Mouse (Mus musculus) heart, postnatal 14 days (tissue): Measurements from ENCODE around the gene Hivep3. TPM values are rescaled to one million over a fixed set of nuclear protein-coding genes. Genes with fewer than 3 reads are reported as not detected.

Experiments used
- DNase-seq, 2 experiments: peaks; one replicate each; pipeline ENCODE4 v3.0.0; 2021 to 2022
- intact Hi-C: fragments of 180-260 bp; cut with DNase I; formaldehyde crosslinking; loops from one replicate; pipeline ENCODE4 v1.15.1; 2025
- total RNA-seq, 2 experiments: library from RNA; stranded (reverse); gene quantifications; 2 replicates each; pipeline ENCODE4 v1.2.3; 2021

The Hivep3 gene
- total RNA-seq, 2 experiments from 2014 or later, result 5.7 to 6.3 TPM

GRCm38 (mm10) chr4:120161166-120161949 is 427.8 kb downstream of the Hivep3 start, which contains the start of gene Edn2:
Gene Edn2 (plus strand): TSS chr4:120161206.
- intact Hi-C loops, result no loop called here
- peak; percentile 79 to 82 for DNase-seq

GRCm38 (mm10) chr4:120162586-120162985 is 429.0 kb downstream of the Hivep3 start:
- DNase-seq, result no peak
- intact Hi-C loops, result no loop called here

- DNase-seq, result peak; percentile 61 to 64
- intact Hi-C loops, result no loop called here
Measured at GRCm38 (mm10) chr4:120163242-120163641, 429.7 kb downstream of the Hivep3 start.

- intact Hi-C loops, result no loop called here
- no peak for DNase-seq
Measured at GRCm38 (mm10) chr4:120164316-120164715, 430.7 kb downstream of the Hivep3 start.

GRCm38 (mm10) chr4:120167778-120168177 is 434.2 kb downstream of the Hivep3 start:
- DNase-seq, result no peak
- intact Hi-C loops, result no loop called here

GRCm38 (mm10) chr4:120168346-120168745 is 434.8 kb downstream of the Hivep3 start:
- no peak for DNase-seq
- intact Hi-C loops, result no loop called here

GRCm38 (mm10) chr4:120170387-120170936 is 436.9 kb downstream of the Hivep3 start:
- no peak for DNase-seq
- intact Hi-C loops, result no loop called here

GRCm38 (mm10) chr4:120172050-120172684 is 438.6 kb downstream of the Hivep3 start:
- DNase-seq, result peak in 1 of 2 experiments; percentile 56
- intact Hi-C loops, result no loop called here

GRCm38 (mm10) chr4:120179123-120179522 is 445.5 kb downstream of the Hivep3 start:
- intact Hi-C loops, result no loop called here
- no peak for DNase-seq

GRCm38 (mm10) chr4:120180535-120180934 is 447.0 kb downstream of the Hivep3 start:
- intact Hi-C loops, result no loop called here

GRCm38 (mm10) chr4:120184374-120184991 is 450.9 kb downstream of the Hivep3 start:
- intact Hi-C loops, result no loop called here
- no peak for DNase-seq

More at GRCm38 (mm10) chr4:120180535-120180934, 447.0 kb downstream of the Hivep3 start:
- no peak for DNase-seq

GRCm38 (mm10) chr4:120186441-120186840 is 452.9 kb downstream of the Hivep3 start:
- intact Hi-C loops, result loop anchor here (2.0 kb wide), 1 partner anchor 66 kb away; no protein-coding TSS in a partner anchor

GRCm38 (mm10) chr4:120186934-120187333 is 453.4 kb downstream of the Hivep3 start:
- DNase-seq, result peak in 1 of 2 experiments; percentile 35
- intact Hi-C loops, result loop anchor here (2.0 kb wide), 1 partner anchor 66 kb away; no protein-coding TSS in a partner anchor

More at GRCm38 (mm10) chr4:120186441-120186840, 452.9 kb downstream of the Hivep3 start:
- no peak for DNase-seq

Other genes starting within 250 kb of the Hivep3 start
- gene Rimkla, start 241.2 kb upstream of the Hivep3 start, total RNA-seq, result under 1 TPM; 0.68 to 0.76 TPM
- 10 to 100 TPM; 26.5 to 32.7 TPM for gene Foxj3, start 196.8 kb upstream of the Hivep3 start, total RNA-seq
- 1 to 10 TPM; 4.2 to 6.7 TPM for gene Frg2f1, start 194.3 kb upstream of the Hivep3 start, total RNA-seq
- gene Guca2a, start 96.1 kb upstream of the Hivep3 start, total RNA-seq, result not detected
- not detected for gene Guca2b, start 74.8 kb upstream of the Hivep3 start, total RNA-seq